Mouse (Mus musculus) limb, embryonic 13.5 days (tissue): ENCODE measurements around the gene Oas2. TPM values are rescaled to one million over a fixed set of nuclear protein-coding genes. Genes with fewer than 3 reads are reported as not detected.

Experiments
- ATAC-seq: fragments of 200-750 bp; cut with Nextera tagmentation; 2 replicates; pipeline ENCODE4 v1.8.0; 2017; ENCODE audit warnings: low read depth, moderate number of reproducible peaks, moderate TSS enrichment; ENCODE audit not compliant: low FRiP score
- H3K27ac ChIP-seq: fragments of 300-500 bp; sonication (generic); 2 replicates; pipeline ENCODE4 v1.5.1; 2015; ENCODE audit warnings: inconsistent platforms, mild to moderate bottlenecking, moderate library complexity
- H3K27me3 ChIP-seq: fragments of 300-500 bp; sonication (generic); 2 replicates; pipeline ENCODE4 v1.6.1; 2015; ENCODE audit warnings: mild to moderate bottlenecking, inconsistent platforms
- H3K36me3 ChIP-seq: fragments of 300-500 bp; sonication (generic); 2 replicates; pipeline ENCODE4 v1.6.1; 2015; ENCODE audit warnings: inconsistent platforms, mild to moderate bottlenecking, moderate library complexity
- H3K4me1 ChIP-seq: fragments of 300-500 bp; sonication (generic); 2 replicates; pipeline ENCODE4 v1.6.1; 2015; ENCODE audit warnings: inconsistent platforms
- H3K4me2 ChIP-seq: fragments of 300-500 bp; sonication (generic); replicated peaks from 2 replicates; pipeline ENCODE4 v1.6.1; 2015; ENCODE audit warnings: inconsistent platforms, mild to moderate bottlenecking, moderate library complexity
- H3K4me3 ChIP-seq: fragments of 300-500 bp; sonication (generic); 2 replicates; pipeline ENCODE4 v1.5.1; 2015; ENCODE audit warnings: moderate library complexity, mild to moderate bottlenecking, inconsistent platforms
- H3K9ac ChIP-seq: fragments of 300-500 bp; sonication (generic); 2 replicates; pipeline ENCODE4 v1.6.1; 2015; ENCODE audit warnings: mild to moderate bottlenecking, inconsistent platforms
- H3K9me3 ChIP-seq: fragments of 300-500 bp; sonication (generic); 2 replicates; pipeline ENCODE4 v1.6.1; 2016; ENCODE audit warnings: inconsistent platforms
- WGBS: fragments of 180-500 bp; shearing (Covaris S2); methylation state at CpG from one replicate; pipeline ENCODE4 v1.1.7; 2015; 5-methylcytosine and 5-hydroxymethylcytosine counted together
- polyA plus RNA-seq: library from polyadenylated mRNA; unstranded; fragments of >200 nt; fragmentation: Nextera tagmentation; extraction: Ambion mirVana; gene quantifications from 2 replicates; pipeline ENCODE4 v1.2.1, GENCODE M21; 2015

Gene Oas2
- polyA plus RNA-seq, 1 experiment from 2014 or later: 0.22 TPM

- H3K9ac ChIP-seq: peak overlapping the region; percentile 35; the same call in 1 of the 2 replicates
- H3K9me3 ChIP-seq: no peaks in the 10 kb centered on the region
- peaks cover 35% of the 10 kb centered on the region for H3K4me1 ChIP-seq
- peak overlapping the region; percentile 54 for H3K4me2 ChIP-seq
- H3K4me3 ChIP-seq: peak overlapping the region; percentile 31
- peaks cover 3% of the 10 kb centered on the region; the same call in 1 of the 2 replicates for H3K36me3 ChIP-seq
- H3K27ac ChIP-seq: no peak overlapping the region
- H3K27me3 ChIP-seq: peaks cover 86% of the 10 kb centered on the region
- no peak for ATAC-seq
- 12% methylated on average over 38 of the region's 38 CpGs for WGBS
Observed at GRCm38 (mm10) chr5:120693931-120694694, 55.5 kb downstream of the Oas2 start.

- Histone ChIP-seq H3K36me3 (peaks cover 3% of the 10 kb centered on the region; the same call in 1 of the 2 replicates), H3K4me2 (no peak overlapping the region), H3K9ac (no peak overlapping the region), H3K4me1 (peaks cover 20% of the 10 kb centered on the region), H3K9me3 (no peaks in the 10 kb centered on the region), H3K27me3 (peaks cover 67% of the 10 kb centered on the region), H3K4me3 (no peak overlapping the region), H3K27ac (no peak overlapping the region)
- 74% methylated on average over 19 of the region's 19 CpGs for WGBS
- ATAC-seq: no peak
Observed at GRCm38 (mm10) chr5:120692034-120692433, 57.6 kb downstream of the Oas2 start.

GRCm38 (mm10) chr5:120690417-120690816, 59.2 kb downstream of the Oas2 start:
- Histone ChIP-seq H3K4me2 (no peak overlapping the region), H3K27ac (no peak overlapping the region), H3K9ac (no peak overlapping the region), H3K4me1 (peaks cover 20% of the 10 kb centered on the region), H3K27me3 (peaks cover 60% of the 10 kb centered on the region), H3K4me3 (no peak overlapping the region), H3K36me3 (peaks cover 3% of the 10 kb centered on the region; the same call in 1 of the 2 replicates), H3K9me3 (no peaks in the 10 kb centered on the region)
- ATAC-seq: peak; percentile 24; the same call in 1 of the 2 replicates
- 61% methylated on average over 4 of the region's 4 CpGs for WGBS

- H3K27ac ChIP-seq: no peak overlapping the region
- H3K9ac ChIP-seq: no peak overlapping the region
- no peaks in the 10 kb centered on the region for H3K9me3 ChIP-seq
- no peak overlapping the region for H3K4me3 ChIP-seq
- H3K36me3 ChIP-seq: no peaks in the 10 kb centered on the region
- H3K4me1 ChIP-seq: peaks cover 10% of the 10 kb centered on the region
- WGBS: 26% methylated on average over 4 of the region's 4 CpGs
- peaks cover 60% of the 10 kb centered on the region for H3K27me3 ChIP-seq
- no peak for ATAC-seq
- no peak overlapping the region for H3K4me2 ChIP-seq
Observed at GRCm38 (mm10) chr5:120688434-120688833, 61.2 kb downstream of the Oas2 start.

GRCm38 (mm10) chr5:120687897-120688296, 61.8 kb downstream of the Oas2 start:
- no peak overlapping the region for H3K9ac ChIP-seq
- 91% methylated on average over 5 of the region's 5 CpGs for WGBS
- no peaks in the 10 kb centered on the region for H3K9me3 ChIP-seq

GRCm38 (mm10) chr5:120687484-120687851, 62.2 kb downstream of the Oas2 start:
- no peak overlapping the region for H3K4me2 ChIP-seq

More at GRCm38 (mm10) chr5:120687897-120688296, 61.8 kb downstream of the Oas2 start:
- H3K4me1 ChIP-seq: peaks cover 14% of the 10 kb centered on the region
- no peak overlapping the region for H3K4me3 ChIP-seq
- peaks cover 60% of the 10 kb centered on the region for H3K27me3 ChIP-seq
- no peak overlapping the region for H3K4me2 ChIP-seq
- no peak overlapping the region for H3K27ac ChIP-seq
- no peaks in the 10 kb centered on the region for H3K36me3 ChIP-seq
- no peak for ATAC-seq

GRCm38 (mm10) chr5:120686749-120687483, 62.7 kb downstream of the Oas2 start:
- H3K36me3 ChIP-seq: no peaks in the 10 kb centered on the region
- WGBS: 80% methylated on average over 6 of the region's 6 CpGs
- H3K27ac ChIP-seq: no peak overlapping the region
- no peak overlapping the region for H3K4me2 ChIP-seq
- ATAC-seq: no peak
- no peak overlapping the region for H3K9ac ChIP-seq
- no peak overlapping the region for H3K4me3 ChIP-seq
- H3K4me1 ChIP-seq: peaks cover 21% of the 10 kb centered on the region
- H3K27me3 ChIP-seq: peaks cover 60% of the 10 kb centered on the region
- H3K9me3 ChIP-seq: no peaks in the 10 kb centered on the region

More at GRCm38 (mm10) chr5:120687484-120687851, 62.2 kb downstream of the Oas2 start:
- no peak for ATAC-seq
- H3K9me3 ChIP-seq: no peaks in the 10 kb centered on the region
- H3K4me1 ChIP-seq: peaks cover 18% of the 10 kb centered on the region
- peaks cover 60% of the 10 kb centered on the region for H3K27me3 ChIP-seq
- H3K4me3 ChIP-seq: no peak overlapping the region
- H3K27ac ChIP-seq: no peak overlapping the region
- H3K9ac ChIP-seq: no peak overlapping the region
- H3K36me3 ChIP-seq: no peaks in the 10 kb centered on the region
- 72% methylated on average over 3 of the region's 3 CpGs for WGBS

GRCm38 (mm10) chr5:120685678-120686077, 64.0 kb downstream of the Oas2 start:
- H3K4me3 ChIP-seq: no peak overlapping the region
- no peak for ATAC-seq
- H3K9me3 ChIP-seq: no peaks in the 10 kb centered on the region
- H3K27me3 ChIP-seq: peaks cover 59% of the 10 kb centered on the region
- WGBS: 78% methylated on average over 8 of the region's 8 CpGs
- H3K36me3 ChIP-seq: no peaks in the 10 kb centered on the region; the same call in 1 of the 2 replicates
- H3K27ac ChIP-seq: no peak overlapping the region
- peaks cover 23% of the 10 kb centered on the region for H3K4me1 ChIP-seq
- H3K9ac ChIP-seq: no peak overlapping the region
- no peak overlapping the region for H3K4me2 ChIP-seq

GRCm38 (mm10) chr5:120682982-120683771, 66.5 kb downstream of the Oas2 start:
- peaks cover 27% of the 10 kb centered on the region for H3K4me1 ChIP-seq
- peaks cover 57% of the 10 kb centered on the region for H3K27me3 ChIP-seq
- ATAC-seq: no peak
- H3K9ac ChIP-seq: no peak overlapping the region
- H3K36me3 ChIP-seq: no peaks in the 10 kb centered on the region; the same call in 1 of the 2 replicates
- H3K4me2 ChIP-seq: peak overlapping the region; percentile 21
- 12% methylated on average over 24 of the region's 24 CpGs for WGBS
- H3K27ac ChIP-seq: no peak overlapping the region
- no peaks in the 10 kb centered on the region for H3K9me3 ChIP-seq
- no peak overlapping the region for H3K4me3 ChIP-seq

- Histone ChIP-seq H3K9ac (no peak overlapping the region), H3K9me3 (no peaks in the 10 kb centered on the region; the same call in 1 of the 2 replicates), H3K27ac (no peak overlapping the region), H3K4me1 (peaks cover 27% of the 10 kb centered on the region), H3K4me3 (no peak overlapping the region), H3K4me2 (peak overlapping the region; percentile 55; the same call in 1 of the 2 replicates), H3K36me3 (no peaks in the 10 kb centered on the region; the same call in 1 of the 2 replicates), H3K27me3 (peaks cover 53% of the 10 kb centered on the region)
- WGBS: 82% methylated on average over 18 of the region's 18 CpGs
- no peak for ATAC-seq
Observed at GRCm38 (mm10) chr5:120680918-120681317, 68.7 kb downstream of the Oas2 start.
